Mouse (Mus musculus): ENCODE results near the gene Tnfrsf12a. TPM values are rescaled to one million over a fixed set of nuclear protein-coding genes. Genes with fewer than 3 reads are reported as not detected.

Tnfrsf12a gene
- polyA plus RNA-seq (2015; fragmentation: Nextera tagmentation; extraction: Ambion mirVana): 2.4 and 2.5 TPM in 2 replicates

GRCm38 (mm10) chr17:23677236-23677679 is at the start of gene Tnfrsf12a:
Tnfrsf12a (minus strand) TSS chr17:23677468.
- H3K4me3 ChIP-seq: peak within 1 kb of the TSS; percentile 45
- under 1% methylated on average over 34 of the region's 34 CpGs for WGBS
- H3K9ac ChIP-seq: peak within 1 kb of the TSS; percentile 31
- no peak within 1 kb of the TSS for H3K27ac ChIP-seq
- peaks cover 46% of the 10 kb centered on the region for H3K4me1 ChIP-seq
- H3K4me2 ChIP-seq: peak within 1 kb of the TSS; percentile 88
- no peaks in the 10 kb centered on the region for H3K9me3 ChIP-seq
- H3K27me3 ChIP-seq (replicated peaks): peaks cover 72% of the 10 kb centered on the region
- ATAC-seq (replicated peaks): peak; percentile 7; the same call in 1 of the 2 replicates
- no peaks in the 10 kb centered on the region for H3K36me3 ChIP-seq (replicated peaks)

DNA sequence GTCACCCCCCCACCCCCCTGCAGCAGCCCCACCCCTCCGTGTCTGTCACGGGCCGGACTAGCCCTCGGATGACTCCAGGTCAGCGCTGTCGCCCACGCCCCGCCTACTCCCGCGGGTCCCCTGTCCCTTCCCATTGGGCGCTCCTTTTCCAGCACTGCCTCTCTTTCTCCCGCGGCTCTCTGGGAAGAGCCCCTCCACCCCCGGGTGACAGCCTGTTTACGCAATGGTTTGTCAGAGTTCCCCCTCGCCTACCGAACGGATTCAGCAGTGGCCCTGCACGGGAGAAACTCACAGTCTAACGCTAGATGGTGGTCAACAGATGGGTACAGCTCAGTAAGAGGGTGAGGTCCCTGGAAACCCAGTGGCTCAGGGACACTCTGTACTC is 49.5 kb upstream of the Tnfrsf12a start:
- peak overlapping the region; percentile 53 for H3K9ac ChIP-seq
- peak overlapping the region; percentile 56 for H3K4me3 ChIP-seq
- H3K27me3 ChIP-seq (replicated peaks): no peaks in the 10 kb centered on the region
- H3K4me2 ChIP-seq: peak overlapping the region; percentile 69
- peak; percentile 81 for ATAC-seq (replicated peaks)
- WGBS: 1% methylated on average over 20 of the region's 20 CpGs
- no peaks in the 10 kb centered on the region for H3K9me3 ChIP-seq
- peak overlapping the region; percentile 71 for H3K27ac ChIP-seq
- H3K36me3 ChIP-seq (replicated peaks): no peaks in the 10 kb centered on the region
- peaks cover 10% of the 10 kb centered on the region for H3K4me1 ChIP-seq

GRCm38 (mm10) chr17:23725999-23726757 is 48.9 kb upstream of the Tnfrsf12a start, which contains the start of gene Pkmyt1:
Pkmyt1 (plus strand) TSS chr17:23726336.
- Histone ChIP-seq H3K4me2 (peak within 1 kb of the TSS; percentile 69), H3K9ac (peak within 1 kb of the TSS; percentile 53), H3K36me3 (replicated peaks) (no peaks in the 10 kb centered on the region), H3K27me3 (replicated peaks) (no peaks in the 10 kb centered on the region), H3K4me1 (peaks cover 10% of the 10 kb centered on the region), H3K4me3 (peak within 1 kb of the TSS; percentile 56), H3K27ac (peak within 1 kb of the TSS; percentile 71), H3K9me3 (no peaks in the 10 kb centered on the region)
- WGBS: under 1% methylated on average over 68 of the region's 73 CpGs
- ATAC-seq (replicated peaks): peak; percentile 96

- H3K9ac ChIP-seq: peak overlapping the region; percentile 53
- WGBS: 66% methylated on average over 4 of the region's 4 CpGs
- peak overlapping the region; percentile 69 for H3K4me2 ChIP-seq
- H3K9me3 ChIP-seq: no peaks in the 10 kb centered on the region
- peak overlapping the region; percentile 56 for H3K4me3 ChIP-seq
- H3K4me1 ChIP-seq: peaks cover 10% of the 10 kb centered on the region
- ATAC-seq (replicated peaks): no peak
- peak overlapping the region; percentile 71 for H3K27ac ChIP-seq
- H3K36me3 ChIP-seq (replicated peaks): no peaks in the 10 kb centered on the region
- no peaks in the 10 kb centered on the region for H3K27me3 ChIP-seq (replicated peaks)
Observed at GRCm38 (mm10) chr17:23725477-23725876, 48.2 kb upstream of the Tnfrsf12a start.

DNA sequence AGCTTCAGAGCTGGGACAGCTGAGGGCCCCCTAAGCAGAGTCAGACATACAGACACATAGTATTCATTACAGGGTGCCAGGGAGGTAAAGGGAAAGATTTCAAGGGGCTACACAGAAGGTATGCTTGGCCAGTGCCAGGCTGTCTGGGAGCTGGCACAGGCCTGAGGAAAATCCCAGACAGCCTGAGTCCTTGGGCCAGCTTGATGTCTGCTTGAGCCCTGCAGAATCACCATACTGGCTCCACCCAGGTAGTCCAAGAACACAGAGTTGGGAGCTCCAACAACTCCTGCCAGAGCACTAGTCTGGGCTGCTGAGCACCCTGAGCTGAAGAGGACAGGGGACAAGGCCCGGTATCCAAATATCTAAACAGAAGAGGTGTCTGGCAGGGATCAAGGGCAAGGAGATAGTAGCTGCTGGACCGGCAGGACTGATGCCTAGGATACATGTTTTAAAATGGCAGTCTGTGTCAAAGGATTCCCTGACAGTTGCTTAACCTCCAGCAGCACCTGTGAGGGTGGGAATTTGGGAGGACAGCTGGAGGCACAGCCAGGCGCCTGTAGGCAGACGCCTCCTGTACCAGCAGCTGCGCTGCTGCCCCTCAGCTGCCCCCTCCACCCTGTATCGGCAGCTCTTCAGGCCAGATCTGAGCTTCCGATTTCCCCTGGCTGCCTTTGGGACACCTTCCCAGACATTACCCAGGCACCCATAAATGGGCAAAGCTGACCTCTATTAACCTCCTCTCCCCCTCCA is 45.3 kb upstream of the Tnfrsf12a start, which contains the start of gene 1520401A03Rik:
1520401A03Rik (minus strand) TSS at position 408 of the 750 bp plus-strand sequence.
- H3K36me3 ChIP-seq (replicated peaks): no peaks in the 10 kb centered on the region
- no peak within 1 kb of the TSS for H3K9ac ChIP-seq

DNA sequence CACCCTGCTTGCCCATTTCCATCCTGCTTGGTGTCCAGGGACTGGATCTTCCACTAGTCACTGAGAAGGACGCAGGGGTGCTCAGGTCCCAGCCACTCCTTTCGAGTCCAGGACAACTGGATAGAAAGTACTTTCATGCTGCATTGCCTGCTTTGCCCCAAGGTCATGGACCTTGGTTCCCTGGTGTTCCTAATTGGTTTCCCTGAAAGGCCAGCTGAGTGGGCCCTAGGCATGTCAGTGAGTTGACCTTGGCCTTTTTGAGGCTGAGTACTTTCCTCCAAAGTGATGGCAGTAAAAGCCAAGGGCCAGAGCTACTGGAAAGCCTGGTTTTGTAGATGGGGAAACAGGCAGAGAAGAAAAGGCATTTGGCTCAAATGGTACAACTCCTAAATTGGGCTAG is 44.6 kb upstream of the Tnfrsf12a start:
- Histone ChIP-seq H3K4me3 (no peak overlapping the region), H3K36me3 (replicated peaks) (no peaks in the 10 kb centered on the region), H3K27me3 (replicated peaks) (no peaks in the 10 kb centered on the region), H3K27ac (no peak overlapping the region), H3K4me2 (no peak overlapping the region), H3K9ac (no peak overlapping the region), H3K9me3 (no peaks in the 10 kb centered on the region), H3K4me1 (peaks cover 7% of the 10 kb centered on the region)
- no peak for ATAC-seq (replicated peaks)
- WGBS: 85% methylated on average over 2 of the region's 2 CpGs

More for the DNA sequence above, 45.3 kb upstream of the Tnfrsf12a start, which contains the start of gene 1520401A03Rik:
- Histone ChIP-seq H3K4me3 (no peak within 1 kb of the TSS), H3K27me3 (replicated peaks) (no peaks in the 10 kb centered on the region), H3K9me3 (no peaks in the 10 kb centered on the region), H3K27ac (no peak within 1 kb of the TSS), H3K4me1 (peaks cover 10% of the 10 kb centered on the region), H3K4me2 (no peak within 1 kb of the TSS)
- WGBS: 65% methylated on average over 7 of the region's 7 CpGs
- ATAC-seq (replicated peaks): no peak

- no peaks in the 10 kb centered on the region for H3K27me3 ChIP-seq (replicated peaks)
- no peak overlapping the region for H3K4me2 ChIP-seq
- no peak overlapping the region for H3K9ac ChIP-seq
- no peak overlapping the region for H3K4me3 ChIP-seq
- no peak overlapping the region for H3K27ac ChIP-seq
- 22% methylated on average over 1 of the region's 1 CpGs for WGBS
- no peaks in the 10 kb centered on the region for H3K4me1 ChIP-seq
- no peaks in the 10 kb centered on the region for H3K9me3 ChIP-seq
- no peak for ATAC-seq (replicated peaks)
- H3K36me3 ChIP-seq (replicated peaks): no peaks in the 10 kb centered on the region
Observed at GRCm38 (mm10) chr17:23719455-23719854, 42.2 kb upstream of the Tnfrsf12a start.

DNA sequence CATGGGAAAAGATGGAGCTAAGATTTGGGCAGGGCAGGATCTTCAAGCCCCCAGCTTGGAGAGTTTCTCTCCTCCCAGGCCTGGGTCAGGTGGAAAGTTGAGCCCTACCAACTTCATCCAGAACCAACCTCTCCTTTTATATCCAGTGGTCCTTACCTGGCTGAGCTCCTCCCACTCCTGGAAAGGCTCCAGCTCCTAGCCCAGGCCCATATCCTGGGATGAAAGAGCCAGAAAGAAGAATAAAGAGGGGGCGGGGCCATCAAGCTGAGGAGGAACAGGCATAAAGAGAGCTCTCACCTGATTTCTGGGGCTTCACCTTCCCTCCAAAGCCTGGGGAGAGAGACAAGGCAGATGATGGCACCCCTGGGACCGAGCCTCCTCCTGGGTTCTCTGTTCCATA is 39.7 kb upstream of the Tnfrsf12a start:
- Histone ChIP-seq H3K27ac (no peak overlapping the region), H3K4me2 (no peak overlapping the region), H3K4me3 (no peak overlapping the region), H3K9ac (no peak overlapping the region), H3K36me3 (replicated peaks) (no peaks in the 10 kb centered on the region), H3K9me3 (no peaks in the 10 kb centered on the region), H3K27me3 (replicated peaks) (no peaks in the 10 kb centered on the region), H3K4me1 (no peaks in the 10 kb centered on the region)
- WGBS: 50% methylated on average over 2 of the region's 2 CpGs
- ATAC-seq (replicated peaks): no peak

DNA sequence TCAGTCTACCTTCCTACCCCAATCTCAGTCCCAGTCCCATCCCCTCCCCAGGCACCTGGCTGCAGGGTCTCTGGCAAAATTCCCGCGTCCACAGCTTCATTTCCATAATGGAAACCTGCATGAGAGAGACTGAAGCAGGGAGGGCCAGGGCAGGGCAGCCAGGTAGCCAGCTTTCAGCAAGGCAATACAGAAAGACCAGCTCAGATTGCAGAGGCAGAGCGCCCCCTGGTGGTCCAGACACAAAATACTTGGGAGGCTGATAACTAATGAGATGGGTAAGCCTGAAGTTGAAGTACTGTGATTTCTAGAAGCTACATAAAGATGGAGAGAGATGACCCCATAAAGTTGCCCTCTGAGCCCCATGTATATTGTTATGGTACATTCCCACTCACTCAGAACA is 28.9 kb upstream of the Tnfrsf12a start:
- Histone ChIP-seq H3K9me3 (no peaks in the 10 kb centered on the region), H3K4me2 (no peak overlapping the region)
- peak; percentile 53 for ATAC-seq (replicated peaks)

DNA sequence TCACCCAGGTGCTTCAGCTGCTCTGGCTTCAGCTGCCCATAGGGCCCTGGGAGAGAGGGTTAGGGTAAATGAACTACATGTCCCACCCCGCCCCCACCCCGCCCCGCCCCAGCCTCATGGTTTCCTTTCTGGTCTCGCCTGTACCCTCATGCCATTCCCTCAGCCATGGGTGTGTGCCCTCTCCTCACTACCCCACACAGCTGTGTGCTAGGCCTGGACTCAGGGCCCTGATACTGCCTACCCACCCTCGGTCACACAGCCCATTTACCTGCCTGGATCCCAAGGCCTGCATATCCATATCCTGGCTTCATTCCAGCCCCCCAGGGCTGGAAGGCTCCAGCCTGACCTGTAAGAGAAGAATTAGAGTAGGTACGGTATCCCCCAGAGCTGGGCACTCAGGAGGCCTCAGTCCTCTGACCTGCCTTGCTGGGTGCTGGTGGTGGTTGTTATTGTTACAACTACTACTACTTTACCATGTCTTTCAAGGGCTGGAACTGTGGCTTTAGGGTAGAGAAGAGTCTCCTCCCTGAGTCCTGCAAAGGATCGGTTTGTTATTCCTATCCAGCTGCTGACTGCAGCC is 28.3 kb upstream of the Tnfrsf12a start:
- ATAC-seq (replicated peaks): 0 out of 2 replicates have a peak, but pooled peaks have one; percentile 51
- Histone ChIP-seq H3K9me3 (no peaks in the 10 kb centered on the region), H3K36me3 (replicated peaks) (no peaks in the 10 kb centered on the region), H3K9ac (no peak overlapping the region), H3K4me1 (no peaks in the 10 kb centered on the region), H3K4me2 (no peak overlapping the region), H3K27me3 (replicated peaks) (peaks cover 10% of the 10 kb centered on the region; the same call in 1 of the 2 replicates), H3K27ac (no peak overlapping the region), H3K4me3 (no peak overlapping the region)
- WGBS: 81% methylated on average over 7 of the region's 7 CpGs

More for the DNA sequence above, 28.9 kb upstream of the Tnfrsf12a start:
- Histone ChIP-seq H3K36me3 (replicated peaks) (no peaks in the 10 kb centered on the region), H3K4me3 (no peak overlapping the region), H3K27ac (no peak overlapping the region), H3K4me1 (no peaks in the 10 kb centered on the region), H3K9ac (no peak overlapping the region), H3K27me3 (replicated peaks) (peaks cover 4% of the 10 kb centered on the region; the same call in 1 of the 2 replicates)
- WGBS: 0% methylated on average over 3 of the region's 3 CpGs

DNA sequence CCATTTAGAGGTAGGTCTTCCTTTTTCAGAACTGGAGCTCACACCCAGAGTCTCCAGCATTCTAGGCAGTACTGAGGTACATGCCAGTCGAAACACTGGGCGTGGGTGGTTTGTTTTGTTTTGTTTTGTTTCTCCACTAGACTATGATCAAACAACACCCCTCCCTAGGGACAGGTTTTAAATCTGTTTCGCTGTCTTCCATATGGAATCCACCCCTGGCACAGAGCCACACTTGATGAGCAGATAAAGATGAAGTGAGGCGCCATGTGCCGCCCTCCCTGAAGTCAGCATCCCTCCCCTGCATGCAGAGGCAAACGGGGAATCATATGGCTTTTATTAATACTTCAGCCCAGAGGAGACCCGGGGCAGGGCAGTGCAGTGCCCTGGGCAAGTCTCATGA is 27.5 kb upstream of the Tnfrsf12a start:
- 51% methylated on average over 7 of the region's 7 CpGs for WGBS
- Histone ChIP-seq H3K9me3 (no peaks in the 10 kb centered on the region), H3K27me3 (replicated peaks) (peaks cover 10% of the 10 kb centered on the region; the same call in 1 of the 2 replicates), H3K27ac (no peak overlapping the region), H3K4me1 (0 out of 2 replicates have a peak, but pooled peaks cover 3% of the 10 kb centered on the region), H3K36me3 (replicated peaks) (no peaks in the 10 kb centered on the region), H3K4me2 (no peak overlapping the region), H3K4me3 (no peak overlapping the region), H3K9ac (no peak overlapping the region)
- no peak for ATAC-seq (replicated peaks)

- Histone ChIP-seq H3K4me1 (peaks cover 9% of the 10 kb centered on the region; the same call in 1 of the 2 replicates), H3K27ac (no peak overlapping the region), H3K4me3 (no peak overlapping the region), H3K27me3 (replicated peaks) (peaks cover 17% of the 10 kb centered on the region), H3K4me2 (no peak overlapping the region), H3K9ac (no peak overlapping the region), H3K36me3 (replicated peaks) (no peaks in the 10 kb centered on the region), H3K9me3 (no peaks in the 10 kb centered on the region)
- ATAC-seq (replicated peaks): no peak
- WGBS: 81% methylated on average over 9 of the region's 9 CpGs
Observed at GRCm38 (mm10) chr17:23703301-23703700, 26.0 kb upstream of the Tnfrsf12a start.

All from midbrain, embryonic 15.5 days (tissue).